Mouse (Mus musculus): ENCODE measurements around the gene Glra4.
A peak's percentile ranks its signal among the peaks of the same experiment; 100 is the strongest.

Glra4 gene

DNA sequence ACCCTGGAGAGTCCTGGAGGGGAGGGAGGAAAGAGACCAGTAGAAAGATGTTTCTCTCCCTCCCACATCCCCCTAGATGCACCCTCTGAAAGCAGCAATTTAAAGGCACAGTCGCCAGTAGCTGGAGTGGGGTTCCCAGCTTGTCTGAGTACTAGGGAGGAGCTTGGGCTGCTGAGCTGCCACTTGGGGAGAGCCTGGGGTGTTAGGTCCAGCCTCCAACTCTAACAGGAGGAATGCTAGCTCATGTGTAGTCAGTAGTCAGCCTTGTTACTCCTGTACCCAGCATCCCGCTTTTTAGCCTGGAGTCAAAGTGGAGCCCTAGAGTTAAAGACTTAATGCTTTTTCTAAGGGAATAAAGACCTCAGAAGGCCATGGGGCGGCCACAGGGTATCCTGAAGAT, at the start of gene Glra4:
Gene Glra4 (minus strand): TSS at position 101 of the 400 bp plus-strand sequence.
- no peak for DNase-seq (ENCODE audit: low spot score)

DNA sequence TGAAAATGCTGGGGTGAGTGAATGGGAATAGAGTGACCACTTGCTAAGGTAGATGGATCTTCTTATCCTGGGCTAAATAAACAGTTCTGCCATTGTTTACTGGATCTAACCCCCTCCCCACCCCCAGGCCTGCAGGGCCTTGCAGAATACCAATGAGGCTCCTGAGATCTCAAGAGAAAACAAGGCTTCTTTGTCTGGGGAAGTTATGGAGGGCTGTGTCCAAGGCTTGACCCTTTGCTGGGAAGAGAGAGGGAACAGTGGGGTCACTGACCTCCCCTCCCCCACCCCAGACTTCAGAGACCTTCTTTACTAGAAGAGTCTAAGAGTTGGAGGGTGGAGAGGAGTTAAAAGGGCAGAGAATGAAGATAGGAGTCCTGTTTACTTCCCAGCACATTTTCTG, 48.7 kb upstream of the Glra4 start:
- no peak for DNase-seq (ENCODE audit: low spot score)

DNA sequence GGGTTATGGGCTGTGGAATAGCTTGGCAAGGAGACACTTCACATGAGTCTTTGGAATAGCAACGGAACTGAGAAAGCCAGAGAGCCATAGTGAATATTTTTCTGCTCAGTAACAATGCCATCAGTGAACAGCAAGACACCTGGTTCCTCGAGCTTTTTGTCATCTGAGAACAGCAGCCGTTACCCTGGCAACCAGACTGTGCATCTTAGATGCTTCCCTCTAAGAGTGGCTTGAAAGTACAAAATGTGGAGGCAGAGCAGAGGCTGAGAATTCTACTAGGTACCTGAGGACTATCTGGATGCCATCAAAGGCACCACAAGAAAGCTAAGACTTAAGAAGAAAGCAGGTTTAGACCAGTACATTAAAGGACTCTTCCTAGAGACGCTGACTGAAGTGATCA, 45.1 kb upstream of the Glra4 start:
- DNase-seq (ENCODE audit: low spot score), result no peak

DNA sequence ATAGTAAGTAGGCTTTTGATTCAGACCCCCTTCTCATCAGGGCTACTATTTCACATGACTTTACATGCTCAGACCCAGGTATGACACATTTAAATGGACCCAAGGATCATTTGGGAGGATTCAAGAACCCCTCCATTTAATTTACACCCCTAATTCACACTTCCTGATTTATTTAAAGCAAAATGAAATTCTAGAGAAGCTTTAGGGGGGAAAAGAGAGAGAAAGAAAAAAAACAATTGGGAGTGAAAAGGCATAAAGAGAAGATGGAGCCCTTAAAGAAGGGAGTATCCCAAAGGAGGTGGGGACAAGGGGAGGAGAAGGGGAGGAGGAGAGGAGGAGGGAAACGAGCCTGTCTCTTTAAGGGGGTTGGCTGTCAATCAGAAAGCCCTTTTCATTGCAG, 42.4 kb upstream of the Glra4 start, which contains the start of gene Plp1:
Gene Plp1 (plus strand): TSS at position 301 of the 400 bp plus-strand sequence.
- no peak for DNase-seq (ENCODE audit: low spot score)

DNA sequence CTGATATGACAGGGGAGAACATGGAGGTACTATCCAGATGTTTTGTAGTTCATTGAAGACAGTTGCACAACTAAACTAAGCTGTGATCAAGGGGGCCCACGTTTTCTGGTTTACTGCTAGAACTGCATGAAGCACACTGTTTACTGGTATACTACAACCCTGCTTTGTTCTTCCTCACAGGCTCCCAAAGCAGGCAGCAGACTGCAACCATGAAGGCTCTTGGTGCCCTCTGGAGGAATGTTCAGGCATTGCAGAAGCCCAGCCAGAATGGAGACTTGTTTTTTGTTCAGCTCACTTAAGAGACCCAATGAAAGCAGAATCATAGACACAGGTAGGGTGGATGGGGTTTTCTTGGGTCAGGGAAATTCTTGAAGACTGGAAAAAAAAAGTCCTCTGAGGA, 40.3 kb upstream of the Glra4 start:
- DNase-seq (ENCODE audit: low spot score), result peak; percentile 36

DNA sequence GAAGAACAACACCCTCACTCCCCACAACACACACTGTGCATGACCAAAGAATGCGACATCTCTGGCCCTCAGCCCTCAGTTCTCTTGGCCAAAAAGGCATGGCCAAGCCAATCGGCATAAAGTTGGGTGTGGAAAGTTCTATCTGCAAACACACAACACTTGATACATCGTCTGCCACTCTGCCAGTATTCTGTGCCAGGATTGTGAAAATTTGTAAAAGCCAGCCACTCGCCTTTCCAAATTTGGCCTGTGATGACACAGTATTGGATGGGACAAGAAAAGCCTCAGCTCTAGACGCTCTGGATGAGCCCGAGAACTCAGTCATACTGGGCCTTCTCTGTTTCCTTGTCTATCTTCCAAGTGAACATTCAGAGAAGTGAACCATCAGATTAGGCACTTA, 39.8 kb upstream of the Glra4 start:
- no peak for DNase-seq (ENCODE audit: low spot score)

DNA sequence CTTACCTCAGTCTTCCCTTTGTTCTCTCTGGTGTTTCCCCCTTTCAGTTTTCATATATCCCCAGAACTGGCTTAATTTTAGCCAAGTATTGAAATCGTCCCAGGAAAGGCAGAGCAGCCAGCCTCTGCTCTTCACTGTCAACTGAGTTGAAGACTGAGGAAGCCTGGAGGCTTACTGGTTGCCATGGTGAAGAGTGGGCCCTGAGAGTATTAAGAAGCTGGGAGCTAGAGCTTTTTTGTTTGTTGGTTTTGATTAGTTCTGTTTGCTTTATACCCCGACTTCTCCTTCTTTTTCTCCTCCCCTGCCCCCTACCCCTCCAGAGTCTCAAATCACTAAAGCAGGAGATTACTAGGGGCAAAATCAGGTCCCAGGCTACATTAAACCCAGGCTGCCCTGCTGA, 17.3 kb upstream of the Glra4 start:
- DNase-seq (ENCODE audit: low spot score), result no peak

DNA sequence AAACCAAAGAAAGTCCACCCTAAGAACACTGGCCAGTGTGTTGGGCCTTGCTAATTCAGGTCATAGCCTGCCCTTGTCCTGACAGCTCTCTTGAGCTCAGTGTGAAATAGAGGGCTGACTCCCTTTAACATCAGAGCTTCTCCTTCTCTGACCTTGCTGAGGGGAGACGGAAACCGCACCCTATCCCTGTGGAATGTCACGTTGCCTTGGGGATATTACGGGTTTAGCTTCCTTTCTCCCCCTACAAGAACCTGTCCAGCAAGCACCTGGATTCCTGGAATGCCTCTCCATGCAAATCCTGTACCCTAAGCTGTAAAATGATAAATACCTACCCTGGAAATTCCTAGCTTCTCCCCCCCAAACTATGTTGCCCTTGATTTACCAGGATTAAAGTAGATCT, 9.5 kb upstream of the Glra4 start:
- DNase-seq (ENCODE audit: low spot score), result no peak

DNA sequence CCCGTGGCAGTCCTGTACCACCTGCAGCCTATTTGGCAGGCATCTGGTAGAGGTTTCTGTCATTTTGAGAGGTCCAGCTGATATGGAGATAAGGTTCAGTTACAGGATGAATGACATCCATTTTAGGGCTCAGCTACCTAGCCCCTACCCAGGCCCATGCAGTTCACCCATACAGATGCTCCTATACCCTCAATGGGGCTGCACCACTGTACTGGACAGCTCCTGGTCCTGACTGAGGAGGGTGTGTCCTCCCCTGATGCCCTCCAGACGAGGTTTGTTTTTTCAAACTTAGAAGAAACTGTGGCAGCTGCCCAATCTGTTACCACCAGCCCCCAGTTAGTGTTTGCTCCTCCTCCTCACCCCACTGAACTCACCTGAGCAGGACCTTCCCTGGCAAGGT, 679 bp downstream of the Glra4 start:
- no peak for DNase-seq (ENCODE audit: low spot score)

DNA sequence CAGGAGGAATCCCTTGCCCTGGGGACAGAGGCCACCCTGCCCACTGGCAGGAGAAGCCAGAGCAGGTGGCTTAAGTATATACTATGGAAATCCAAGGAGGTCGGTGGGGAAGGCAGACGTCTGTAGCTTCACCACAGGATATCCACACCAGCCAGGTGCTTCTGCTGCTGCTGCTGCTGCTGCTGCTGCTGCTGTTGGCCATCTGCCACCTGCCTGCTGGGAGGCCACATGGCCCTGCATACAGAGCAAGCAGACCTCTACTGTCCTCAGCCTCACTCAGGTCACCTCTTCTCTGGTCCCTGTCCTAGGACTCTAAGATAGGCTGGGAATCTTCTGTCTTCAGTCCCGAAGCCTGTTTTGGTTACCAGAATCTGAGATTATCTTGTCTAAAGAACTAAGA, 1.9 kb downstream of the Glra4 start:
- no peak for DNase-seq (ENCODE audit: low spot score)

DNA sequence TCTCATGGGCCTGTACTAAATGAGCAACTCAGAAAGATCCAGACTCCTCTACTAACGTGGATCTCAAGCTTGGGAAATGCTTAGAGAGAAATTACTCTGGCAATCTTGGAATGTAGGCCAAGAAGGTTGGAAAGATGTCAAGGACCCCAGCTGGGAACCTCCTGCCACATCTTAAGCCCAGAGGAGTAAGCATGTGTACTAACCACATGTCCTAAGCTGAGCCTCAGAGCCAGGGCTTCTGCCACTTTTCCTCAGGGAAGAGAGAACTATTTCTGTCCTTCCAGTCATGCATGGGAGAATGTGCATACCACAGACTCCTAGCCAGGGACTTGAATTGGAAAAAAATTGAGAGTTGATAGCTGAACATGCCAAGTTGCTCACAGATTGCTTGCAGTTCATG, 6.9 kb downstream of the Glra4 start:
- DNase-seq (ENCODE audit: low spot score), result no peak

DNA sequence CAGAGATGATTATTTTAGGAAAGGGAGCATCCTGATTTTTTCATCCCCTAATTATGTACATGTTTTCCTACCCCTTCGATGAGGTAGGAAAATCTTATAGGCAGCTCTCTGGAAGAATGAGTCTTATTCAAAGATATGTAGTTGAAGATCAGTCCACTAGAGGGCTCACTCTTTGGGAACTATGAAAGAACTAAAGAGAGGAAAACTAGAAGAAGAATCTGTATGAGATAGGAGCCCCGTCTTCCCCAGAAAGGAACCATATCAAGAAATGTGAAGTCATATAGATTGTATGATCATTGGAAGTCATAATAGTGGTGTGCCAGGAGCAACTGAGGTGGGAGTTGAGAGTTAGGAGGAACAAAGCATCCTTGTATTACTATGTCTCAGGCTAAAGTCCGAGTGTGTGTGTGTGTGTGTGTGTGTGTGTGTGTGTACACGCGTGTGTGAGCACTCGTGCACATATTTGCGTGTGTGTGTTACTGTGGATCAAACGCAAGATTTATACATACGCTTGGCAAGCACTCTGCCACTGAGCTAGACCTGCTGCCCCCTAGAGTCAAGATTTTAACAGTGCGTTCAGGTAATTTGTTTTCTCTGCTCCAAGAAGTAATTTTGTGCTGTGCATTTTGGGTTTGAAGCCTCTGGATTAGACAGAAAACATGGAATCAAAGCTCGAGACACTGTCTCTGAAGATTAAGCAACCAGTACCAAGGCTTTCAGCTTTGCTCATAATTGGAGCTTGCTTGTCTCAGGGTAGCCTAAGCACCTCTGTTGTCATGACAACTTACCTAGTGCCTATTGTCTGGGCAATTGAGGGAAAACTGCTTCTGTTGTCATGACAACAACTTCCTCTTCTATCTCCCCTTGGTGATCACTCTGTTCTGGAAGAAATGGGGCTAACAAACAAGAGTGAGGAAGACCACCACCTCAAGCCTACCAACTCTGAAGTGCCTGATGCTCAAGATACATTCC, 18.6 kb downstream of the Glra4 start:
- no peak for DNase-seq (ENCODE audit: low spot score)

DNA sequence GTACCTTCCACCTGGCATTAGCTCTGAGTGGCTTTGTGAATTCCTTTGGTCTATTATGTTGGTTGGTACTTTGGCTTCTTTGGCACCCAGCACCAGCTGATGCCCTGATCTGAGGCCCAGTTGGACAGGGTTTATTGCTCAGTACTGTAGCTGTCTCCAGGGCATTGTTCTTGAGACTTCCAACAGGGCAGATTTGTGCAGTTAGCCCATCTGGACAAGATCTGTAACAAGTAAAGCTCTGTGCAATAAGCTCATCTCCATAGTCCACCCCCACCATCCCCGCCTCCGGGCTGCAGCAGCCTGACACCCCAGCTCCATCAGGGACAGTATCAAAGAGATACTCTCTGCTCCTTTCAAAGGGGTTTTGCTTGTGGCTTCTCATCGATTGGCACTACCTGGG, 24.5 kb downstream of the Glra4 start:
- DNase-seq (ENCODE audit: low spot score), result no peak

DNA sequence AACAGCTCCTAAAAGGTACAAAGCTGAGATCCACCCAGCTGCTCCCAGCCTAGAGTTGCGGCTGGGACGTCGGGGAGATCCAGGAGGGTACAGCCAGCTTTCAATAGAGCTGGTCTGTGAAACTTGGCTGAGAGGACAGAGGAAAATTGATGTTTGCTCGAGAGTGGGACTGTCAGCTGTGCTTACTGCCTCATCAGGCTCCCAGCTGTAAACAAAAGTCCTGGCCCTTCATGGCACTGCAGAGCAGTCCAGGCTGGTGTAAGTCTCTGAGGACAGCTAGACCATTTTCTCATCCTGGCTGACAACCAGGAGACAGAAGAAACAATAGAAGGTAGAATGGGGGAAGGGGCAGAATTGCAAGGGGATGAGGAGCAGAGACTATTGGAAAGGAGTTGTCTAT, 30.6 kb downstream of the Glra4 start:
- no peak for DNase-seq (ENCODE audit: low spot score)

DNA sequence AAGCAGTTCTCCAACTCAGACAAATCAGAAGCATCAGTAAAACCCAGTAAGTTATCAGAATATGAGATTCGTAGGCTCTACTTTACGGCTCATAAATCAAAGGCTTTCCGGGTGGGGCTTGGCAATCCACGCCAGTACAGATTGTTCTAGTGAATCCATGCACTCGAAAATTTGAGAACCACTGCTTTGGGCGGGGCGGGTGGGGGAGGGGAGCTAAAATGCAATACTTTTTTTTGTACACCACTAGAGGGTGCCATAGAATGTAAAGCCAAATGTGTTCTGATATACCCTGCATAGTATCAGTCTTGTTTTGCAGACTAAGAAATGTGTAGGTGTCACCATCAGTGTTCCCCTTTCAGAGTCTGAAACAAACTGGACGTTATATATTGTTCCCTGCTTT, 35.3 kb downstream of the Glra4 start:
- no peak for DNase-seq (ENCODE audit: low spot score)

DNA sequence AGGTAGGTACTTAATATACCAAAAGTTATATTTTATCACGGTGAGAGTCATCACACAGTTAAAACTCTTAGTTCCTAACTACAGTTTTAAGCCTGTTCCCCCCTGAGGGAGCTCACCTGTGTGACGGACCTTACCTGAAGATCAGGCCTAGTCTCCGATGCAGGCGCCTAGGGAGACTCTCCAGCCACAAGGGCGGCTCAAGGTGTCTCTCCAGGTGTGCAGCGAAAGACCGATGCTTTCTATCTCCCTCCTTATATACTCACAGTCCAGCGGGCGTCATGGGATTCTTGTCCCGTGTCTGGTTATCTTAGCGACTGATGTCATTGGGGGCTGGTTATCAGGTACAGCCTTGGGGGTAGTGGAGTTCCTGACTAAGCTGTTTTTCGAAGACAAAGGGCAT, 36.5 kb downstream of the Glra4 start, which contains the start of gene Morf4l2:
Gene Morf4l2 (minus strand): TSS at position 232 of the 400 bp plus-strand sequence.
- DNase-seq (ENCODE audit: low spot score), result peak; percentile 28

DNA sequence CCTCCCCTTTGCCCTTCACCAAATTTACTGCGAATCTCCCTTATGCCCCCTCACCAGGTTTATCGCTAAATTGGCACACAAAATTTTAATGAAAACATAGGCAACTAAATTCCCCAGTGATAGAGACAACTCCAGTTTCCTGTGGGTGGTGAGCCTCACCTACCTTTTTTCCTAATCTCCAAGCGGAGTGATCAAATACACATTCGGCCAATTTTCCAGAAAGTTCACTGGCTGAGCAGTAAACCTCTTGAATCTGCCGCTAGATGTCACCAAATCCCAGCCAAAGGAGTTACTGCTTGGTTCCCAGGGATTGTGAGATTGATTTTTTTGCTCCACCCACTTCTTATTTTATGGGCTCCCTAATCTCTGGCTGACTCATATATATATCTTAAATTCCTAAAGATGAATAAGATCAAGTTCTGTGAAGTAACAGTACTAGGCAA, 37.3 kb downstream of the Glra4 start:
- DNase-seq (ENCODE audit: low spot score), result peak; percentile 17

DNA sequence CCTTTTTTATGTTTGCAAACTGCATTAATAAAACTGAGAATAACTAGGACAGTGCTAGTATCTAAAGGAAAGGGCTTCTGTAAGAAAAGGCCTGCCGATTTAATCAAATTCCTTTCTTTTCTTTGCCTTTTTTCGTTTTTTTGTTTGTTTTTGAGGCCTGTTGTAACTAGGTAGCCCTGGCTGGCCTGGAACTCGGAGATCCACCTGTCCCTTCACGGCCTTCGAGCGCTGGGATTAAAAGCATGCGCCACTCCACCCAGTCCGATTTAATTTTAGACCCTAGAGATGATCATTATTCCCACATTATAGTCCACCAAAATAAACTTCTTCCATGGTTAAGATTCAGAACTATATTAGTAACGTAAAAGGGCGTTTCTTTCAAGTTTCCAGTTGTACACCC, 37.7 kb downstream of the Glra4 start:
- DNase-seq (ENCODE audit: low spot score), result no peak

DNA sequence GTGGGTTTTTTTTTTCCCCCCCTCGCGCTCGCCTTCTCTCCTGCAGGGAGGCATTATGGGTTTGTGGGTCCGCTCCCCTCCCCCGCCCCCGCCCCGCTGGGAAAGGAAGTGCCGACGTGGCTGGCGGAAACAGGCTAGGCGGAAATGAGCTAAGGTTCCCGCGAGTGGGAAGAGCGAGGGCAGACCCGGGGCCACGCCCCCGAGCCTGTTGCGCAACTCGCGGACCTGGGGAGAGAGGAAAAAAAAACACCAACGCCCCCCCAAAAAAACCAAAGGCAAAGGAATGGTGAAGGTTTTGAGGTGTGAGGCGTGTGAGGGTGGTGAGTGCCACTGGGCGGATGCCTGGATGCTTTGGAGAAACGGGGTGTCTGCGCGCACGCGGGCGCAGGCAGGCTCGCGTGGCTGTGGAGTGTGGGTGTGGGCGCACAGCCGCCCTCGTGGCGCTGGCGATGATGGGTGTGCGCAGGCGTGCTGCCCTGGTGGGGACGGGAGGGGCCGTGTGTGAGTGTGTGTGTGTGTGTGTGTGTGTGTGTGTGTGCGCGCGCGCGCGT, 38.2 kb downstream of the Glra4 start:
- DNase-seq (ENCODE audit: low spot score), result peak; percentile 80

DNA sequence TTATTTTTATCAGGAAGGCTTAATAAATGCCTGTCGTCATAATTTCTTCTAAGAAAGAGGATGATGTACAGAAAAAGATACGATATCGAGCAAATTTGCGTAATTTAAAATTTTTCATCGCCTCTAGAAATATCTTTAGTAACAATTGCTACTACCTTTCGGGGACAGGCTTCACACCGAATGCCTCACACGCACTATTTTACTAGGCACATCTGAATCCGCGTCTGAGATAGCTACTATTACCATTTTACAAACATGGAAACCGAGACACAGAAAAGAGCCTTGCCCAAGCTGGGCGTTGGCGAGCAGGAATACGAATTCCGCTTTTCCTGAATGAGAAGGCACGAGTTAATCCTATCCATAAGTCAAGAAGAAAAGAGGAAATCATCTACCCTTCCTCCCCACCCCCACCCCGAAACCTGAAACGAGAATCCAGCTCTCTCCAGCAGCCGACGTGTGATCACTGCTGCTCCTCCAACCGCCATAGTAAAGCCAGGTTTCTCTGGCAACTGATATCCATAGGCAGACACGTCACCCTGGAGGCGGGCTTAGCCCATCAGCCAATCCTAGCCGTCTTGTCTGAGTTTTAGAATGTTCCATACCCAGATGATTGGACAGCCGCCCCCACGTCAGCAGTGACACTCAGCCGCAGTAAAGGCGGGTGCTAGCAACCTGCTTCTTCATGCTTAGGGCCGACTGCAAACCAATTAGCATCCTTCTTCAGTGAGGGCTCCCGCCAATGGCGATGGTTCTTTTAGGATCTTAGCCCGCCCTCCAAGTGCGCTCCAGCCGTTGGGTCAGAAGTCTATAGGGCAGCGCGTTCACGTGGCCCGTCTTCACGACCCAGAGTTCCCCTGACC, 38.9 kb downstream of the Glra4 start:
- peak; percentile 95 for DNase-seq (ENCODE audit: low spot score)

DNA sequence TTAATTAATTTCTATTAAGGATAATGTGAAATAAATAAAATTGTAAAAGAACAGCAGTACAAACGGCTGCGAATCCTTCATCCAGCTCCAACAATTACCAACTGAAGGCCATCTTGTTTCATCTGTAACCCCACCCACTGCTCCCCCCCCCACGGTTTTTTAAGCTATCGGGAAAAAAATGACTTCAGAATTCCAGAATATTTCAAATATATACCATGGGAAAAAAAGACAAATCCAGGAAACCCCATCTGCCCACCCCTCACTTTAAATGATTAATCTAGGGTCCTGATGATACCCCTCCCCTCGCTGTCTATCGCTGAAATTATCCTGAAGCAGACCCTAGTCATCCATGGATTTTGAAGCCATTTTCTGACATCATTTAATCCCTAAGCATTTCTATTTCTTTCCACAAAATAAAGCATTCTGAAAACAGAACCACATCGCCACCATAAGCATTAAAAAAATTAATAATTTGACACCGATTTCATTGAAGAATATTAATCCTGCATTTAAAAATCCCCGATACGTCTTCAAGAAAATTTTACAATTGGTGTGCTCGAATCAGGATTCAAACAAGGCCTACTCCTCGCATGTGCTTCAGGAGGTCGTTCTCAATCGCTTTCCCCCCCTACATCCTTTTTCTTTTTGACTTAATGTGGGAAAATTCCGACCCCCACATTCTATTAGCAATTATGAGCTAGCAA, 39.7 kb downstream of the Glra4 start:
- DNase-seq (ENCODE audit: low spot score), result no peak

DNA sequence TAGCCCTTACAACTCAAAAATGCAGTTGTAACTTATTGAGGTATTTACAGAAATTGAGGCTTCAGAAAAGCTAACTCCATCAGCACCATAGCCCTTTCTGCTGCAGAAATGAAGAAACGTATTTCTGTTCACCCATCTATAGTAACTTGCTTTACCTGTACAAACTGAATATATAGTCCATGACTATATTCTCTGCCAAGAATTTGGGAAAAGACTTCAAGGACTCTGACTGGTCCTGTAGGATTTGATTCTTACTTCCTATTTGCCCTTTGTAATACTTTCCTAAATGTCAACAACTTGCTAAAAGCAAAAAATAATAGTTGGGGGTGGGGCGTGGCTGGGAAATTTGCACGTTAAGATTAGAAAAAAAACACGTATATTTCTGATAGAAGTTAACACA, 47.9 kb downstream of the Glra4 start:
- DNase-seq (ENCODE audit: low spot score), result no peak
